Mouse (Mus musculus) embryonic fibroblast, embryonic 13.5 days (primary cell): ENCODE results near the gene Exoc4.

Experiments
- CTCF ChIP-seq: IDR thresholded peaks from 2 replicates; pipeline ENCODE4 v1.5.1; 2011; ENCODE audit warnings: mild to moderate bottlenecking, control low read depth, low read length, moderate library complexity, borderline replicate concordance; ENCODE audit not compliant: insufficient read depth
- POLR2A ChIP-seq: IDR thresholded peaks from 2 replicates; pipeline ENCODE4 v1.6.1; 2011; ENCODE audit warnings: low read depth, mild to moderate bottlenecking, control low read depth, low read length, moderate library complexity

DNA sequence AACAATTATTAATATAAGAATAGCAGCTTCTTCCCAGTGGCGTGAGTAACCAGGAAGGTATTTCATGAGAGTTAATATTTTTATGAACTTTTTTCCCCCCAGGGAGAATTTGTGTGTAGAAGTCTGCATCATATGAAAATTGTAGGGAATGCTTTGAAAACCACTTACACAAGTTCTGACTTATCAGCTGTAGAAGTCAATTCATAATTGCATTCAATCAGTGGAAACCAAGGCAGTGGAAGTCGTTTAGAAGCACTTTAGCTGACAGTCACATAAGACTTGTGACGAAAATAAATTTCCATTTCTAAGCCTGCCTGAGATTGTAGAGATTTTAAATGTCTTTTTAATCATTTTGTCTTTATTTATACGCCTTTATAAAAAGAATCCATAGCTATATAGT is 35.1 kb downstream of the Exoc4 start:
- TF ChIP-seq CTCF (no peak), POLR2A (no peak)
